Mouse (Mus musculus) liver, adult 2 months (tissue): ENCODE results near the gene Smbd1.

Experiments
- CTCF ChIP-seq: fragments of 200-500 bp; IDR thresholded peaks from 2 replicates; pipeline ENCODE4 v1.5.1; 2011; ENCODE audit warnings: low read depth, low read length, control low read depth
- POLR2A ChIP-seq: fragments of 200-500 bp; IDR thresholded peaks from 2 replicates; pipeline ENCODE4 v1.6.1; 2011; ENCODE audit warnings: low read length, control low read depth; ENCODE audit not compliant: insufficient read depth; ENCODE audit errors: extremely low read depth

GRCm38 (mm10) chr16:32805151-32805550 is 5.1 kb downstream of the Smbd1 start:
- no peak for TF ChIP-seq CTCF
- no peak for TF ChIP-seq POLR2A
